Mouse (Mus musculus): ENCODE measurements at regions not wholly inside any gene's neighbourhood (a gene's known extent, or its start where the extent isn't known, plus 50 kb on each side); places are given as distances from the start of the nearest gene placed in this dataset.

- no peak for DNase-seq (ENCODE audit: low read depth, low spot score)
Measured at GRCm38 (mm10) chr9:52298329-52298728, 130.0 kb upstream of the Zc3h12c start.

GRCm38 (mm10) chr9:52294699-52295098 lies 126.3 kb upstream of the Zc3h12c start:
- DNase-seq (ENCODE audit: low read depth, low spot score), result no peak

GRCm38 (mm10) chr9:52289069-52289468 lies 120.7 kb upstream of the Zc3h12c start:
- DNase-seq (ENCODE audit: low read depth, low spot score), result no peak

- DNase-seq (ENCODE audit: low read depth, low spot score), result no peak
Measured at GRCm38 (mm10) chr9:52287761-52288275, 119.4 kb upstream of the Zc3h12c start.

GRCm38 (mm10) chr9:52287246-52287651 lies 118.9 kb upstream of the Zc3h12c start:
- DNase-seq (ENCODE audit: low read depth, low spot score), result peak; percentile 9

- no peak for DNase-seq (ENCODE audit: low read depth, low spot score)
Measured at GRCm38 (mm10) chr9:52286104-52286503, 117.7 kb upstream of the Zc3h12c start.

- DNase-seq (ENCODE audit: low read depth, low spot score), result no peak
Measured at GRCm38 (mm10) chr9:52283558-52283957, 115.2 kb upstream of the Zc3h12c start.

GRCm38 (mm10) chr9:52280995-52281394 lies 112.6 kb upstream of the Zc3h12c start:
- no peak for DNase-seq (ENCODE audit: low read depth, low spot score)

- DNase-seq (ENCODE audit: low read depth, low spot score), result no peak
Measured at GRCm38 (mm10) chr9:52280556-52280955, 112.2 kb upstream of the Zc3h12c start.

GRCm38 (mm10) chr9:52278701-52279023 lies 110.3 kb upstream of the Zc3h12c start:
- DNase-seq (ENCODE audit: low read depth, low spot score), result no peak

- DNase-seq (ENCODE audit: low read depth, low spot score), result no peak
Measured at GRCm38 (mm10) chr9:52277954-52278700, 109.8 kb upstream of the Zc3h12c start.

GRCm38 (mm10) chr9:52273994-52274393 lies 105.6 kb upstream of the Zc3h12c start:
- no peak for DNase-seq (ENCODE audit: low read depth, low spot score)

- DNase-seq (ENCODE audit: low read depth, low spot score), result no peak
Measured at GRCm38 (mm10) chr9:52272668-52273067, 104.3 kb upstream of the Zc3h12c start.

- DNase-seq (ENCODE audit: low read depth, low spot score), result no peak
Measured at GRCm38 (mm10) chr9:52271345-52272116, 103.2 kb upstream of the Zc3h12c start.

- no peak for DNase-seq (ENCODE audit: low read depth, low spot score)
Measured at GRCm38 (mm10) chr9:52261538-52261937, 93.2 kb upstream of the Zc3h12c start.

GRCm38 (mm10) chr9:52259459-52259858 lies 91.1 kb upstream of the Zc3h12c start:
- DNase-seq (ENCODE audit: low read depth, low spot score), result no peak

GRCm38 (mm10) chr9:52255692-52256091 lies 87.3 kb upstream of the Zc3h12c start:
- no peak for DNase-seq (ENCODE audit: low read depth, low spot score)

GRCm38 (mm10) chr9:52254475-52254874 lies 86.1 kb upstream of the Zc3h12c start:
- no peak for DNase-seq (ENCODE audit: low read depth, low spot score)

GRCm38 (mm10) chr9:52251455-52251854 lies 83.1 kb upstream of the Zc3h12c start:
- no peak for DNase-seq (ENCODE audit: low read depth, low spot score)

GRCm38 (mm10) chr9:52246712-52247111 lies 78.3 kb upstream of the Zc3h12c start:
- DNase-seq (ENCODE audit: low read depth, low spot score), result no peak

GRCm38 (mm10) chr9:52244081-52244480 lies 75.7 kb upstream of the Zc3h12c start:
- no peak for DNase-seq (ENCODE audit: low read depth, low spot score)

- DNase-seq (ENCODE audit: low read depth, low spot score), result no peak
Measured at GRCm38 (mm10) chr9:52243032-52243431, 74.7 kb upstream of the Zc3h12c start.

GRCm38 (mm10) chr9:52241577-52241976 lies 73.2 kb upstream of the Zc3h12c start:
- no peak for DNase-seq (ENCODE audit: low read depth, low spot score)
